Mouse (Mus musculus) MEL (cell line): Measurements from ENCODE around the gene Thada. TPM values are rescaled to one million over a fixed set of nuclear protein-coding genes. Genes with fewer than 3 reads are reported as not detected.
A peak's percentile ranks its signal among the peaks of the same experiment; 100 is the strongest.

Experiments
- DNase-seq: peaks from one replicate; pipeline ENCODE4 v3.0.0; 2011; ENCODE audit warnings: low read depth, low spot score
- H3K27ac ChIP-seq: 2 replicates; pipeline ENCODE4 v1.5.1; 2012; ENCODE audit warnings: low read depth, mild to moderate bottlenecking, control low read depth, low read length, moderate library complexity; ENCODE audit not compliant: control insufficient read depth
- H3K27me3 ChIP-seq, 2 experiments: fragments of 150-350 bp in 1 of 2; sonication (generic) in 1 of 2; 2 replicates each; pipeline ENCODE4 v1.6.1; 2012; ENCODE audit warnings: low read length in 2 of 2, mild to moderate bottlenecking in 2 of 2, improper control_type of control experiment in 1 of 2, moderate library complexity in 1 of 2; ENCODE audit not compliant: insufficient read depth in 2 of 2, control insufficient read depth in 1 of 2
- H3K36me3 ChIP-seq, 2 experiments: 2 replicates each; pipeline ENCODE4 v1.6.1; 2012 to 2014; ENCODE audit warnings: low read length in 2 of 2, improper control_type of control experiment in 1 of 2, inconsistent platforms in 1 of 2, mild to moderate bottlenecking in 1 of 2; ENCODE audit not compliant: insufficient read depth in 2 of 2, control insufficient read depth in 1 of 2
- H3K4me1 ChIP-seq, 2 experiments: fragments of 150-350 bp in 1 of 2; sonication (generic) in 1 of 2; 2 replicates each; pipeline ENCODE4 v1.6.1; 2012; ENCODE audit warnings: low read length in 2 of 2, improper control_type of control experiment in 1 of 2, mild to moderate bottlenecking in 1 of 2; ENCODE audit not compliant: insufficient read depth in 2 of 2, control insufficient read depth in 1 of 2
- H3K4me3 ChIP-seq, 2 experiments: fragments of 150-350 bp in 1 of 2; sonication (generic) in 1 of 2; 2 replicates each; pipeline ENCODE4 v1.5.1; 2012; ENCODE audit warnings: low read depth in 2 of 2, low read length in 2 of 2, mild to moderate bottlenecking in 2 of 2, moderate library complexity in 2 of 2, control low read depth in 1 of 2, improper control_type of control experiment in 1 of 2; ENCODE audit not compliant: control insufficient read depth in 1 of 2, insufficient read depth in 1 of 2
- H3K79me2 ChIP-seq: 2 replicates; pipeline ENCODE4 v1.6.1; 2012; ENCODE audit warnings: mild to moderate bottlenecking, low read length, moderate library complexity; ENCODE audit not compliant: control insufficient read depth, poor library complexity, insufficient read depth
- H3K9ac ChIP-seq: 2 replicates; pipeline ENCODE4 v1.6.1; 2012; ENCODE audit warnings: low read depth, mild to moderate bottlenecking, control low read depth, low read length, moderate library complexity; ENCODE audit not compliant: control insufficient read depth, poor library complexity, severe bottlenecking
- H3K9me3 ChIP-seq: fragments of 150-350 bp; sonication (generic); replicated peaks from 2 replicates; pipeline ENCODE4 v1.6.1; 2012; ENCODE audit warnings: mild to moderate bottlenecking, low read length, improper control_type of control experiment, moderate library complexity; ENCODE audit not compliant: insufficient read depth
- CHD1 ChIP-seq: IDR thresholded peaks from 2 replicates; pipeline ENCODE4 v1.6.1; 2012; ENCODE audit warnings: low read depth, mild to moderate bottlenecking, inconsistent platforms, low read length, improper control_type of control experiment
- CHD2 ChIP-seq: IDR thresholded peaks from 2 replicates; pipeline ENCODE4 v1.6.1; 2011; ENCODE audit warnings: low read length, improper control_type of control experiment
- CTCF ChIP-seq, 3 experiments: IDR thresholded peaks in 2 of 3; conservative IDR thresholded peaks in 1 of 3; 2 replicates each; pipeline ENCODE4 v1.5.1; 2011 to 2012; ENCODE audit warnings: low read length in 3 of 3, low read depth in 2 of 3, mild to moderate bottlenecking in 2 of 3, improper control_type of control experiment in 1 of 3, inconsistent platforms in 1 of 3, mixed read lengths in 1 of 3, moderate library complexity in 1 of 3; ENCODE audit not compliant: control insufficient read depth in 1 of 3, insufficient read depth in 1 of 3, poor library complexity in 1 of 3, severe bottlenecking in 1 of 3
- E2F4 ChIP-seq: IDR thresholded peaks from 2 replicates; pipeline ENCODE4 v1.6.1; 2011; ENCODE audit warnings: low read depth, low read length, improper control_type of control experiment, borderline replicate concordance
- ELF1 ChIP-seq: IDR thresholded peaks from 2 replicates; pipeline ENCODE4 v1.6.1; 2014; ENCODE audit warnings: low read depth, mild to moderate bottlenecking, inconsistent platforms, low read length, improper control_type of control experiment, moderate library complexity
- EP300 ChIP-seq, 2 experiments: IDR thresholded peaks; 2 replicates each; pipeline ENCODE4 v1.6.1; 2011; ENCODE audit warnings: improper control_type of control experiment in 2 of 2, low read length in 2 of 2, low read depth in 1 of 2, mild to moderate bottlenecking in 1 of 2
- ETS1 ChIP-seq: IDR thresholded peaks from 2 replicates; pipeline ENCODE4 v1.6.1; 2012; ENCODE audit warnings: low read depth, mild to moderate bottlenecking, inconsistent platforms, low read length, improper control_type of control experiment, moderate library complexity
- GABPA ChIP-seq: IDR thresholded peaks from 2 replicates; pipeline ENCODE4 v1.6.1; 2012; ENCODE audit warnings: low read depth, mild to moderate bottlenecking, inconsistent platforms, low read length, improper control_type of control experiment, moderate library complexity
- GATA1 ChIP-seq: IDR thresholded peaks from 2 replicates; pipeline ENCODE4 v1.6.1; 2011; ENCODE audit warnings: low read depth, low read length, improper control_type of control experiment
- HCFC1 ChIP-seq: IDR thresholded peaks from 2 replicates; pipeline ENCODE4 v1.6.1; 2012; ENCODE audit warnings: low read depth, mild to moderate bottlenecking, inconsistent platforms, low read length, improper control_type of control experiment, moderate library complexity
- KAT2A ChIP-seq: conservative IDR thresholded peaks from 2 replicates; pipeline ENCODE4 v1.6.1; 2012; ENCODE audit warnings: low read depth, low read length, improper control_type of control experiment, inconsistent platforms
- MAFK ChIP-seq: IDR thresholded peaks from 2 replicates; pipeline ENCODE4 v1.6.1; 2011; ENCODE audit warnings: low read depth, mild to moderate bottlenecking, low read length, improper control_type of control experiment, borderline replicate concordance
- MAZ ChIP-seq: IDR thresholded peaks from 2 replicates; pipeline ENCODE4 v1.6.1; 2012; ENCODE audit warnings: low read depth, mild to moderate bottlenecking, inconsistent platforms, low read length, improper control_type of control experiment
- MXI1 ChIP-seq: IDR thresholded peaks from 2 replicates; pipeline ENCODE4 v1.6.1; 2011; ENCODE audit warnings: mild to moderate bottlenecking, low read depth, low read length, improper control_type of control experiment
- MYB ChIP-seq: IDR thresholded peaks from 2 replicates; pipeline ENCODE4 v1.6.1; 2011; ENCODE audit warnings: mild to moderate bottlenecking, low read depth, low read length, improper control_type of control experiment
- MYC ChIP-seq: IDR thresholded peaks from 2 replicates; pipeline ENCODE4 v1.6.1; 2011; ENCODE audit warnings: low read depth, mild to moderate bottlenecking, low read length, improper control_type of control experiment, moderate library complexity
- NELFE ChIP-seq: IDR thresholded peaks from 2 replicates; pipeline ENCODE4 v1.6.1; 2011; ENCODE audit warnings: low read depth, low read length, improper control_type of control experiment
- NRF1 ChIP-seq: IDR thresholded peaks from 2 replicates; pipeline ENCODE4 v1.6.1; 2014; ENCODE audit warnings: low read depth, mild to moderate bottlenecking, inconsistent platforms, low read length, improper control_type of control experiment, moderate library complexity; ENCODE audit not compliant: poor library complexity, insufficient read depth, severe bottlenecking
- POLR2A ChIP-seq, 2 experiments: IDR thresholded peaks; 2 replicates each; pipeline ENCODE4 v1.6.1; 2011 to 2012; ENCODE audit warnings: low read length in 2 of 2, mild to moderate bottlenecking in 2 of 2, control low read depth in 1 of 2, improper control_type of control experiment in 1 of 2, low read depth in 1 of 2, moderate library complexity in 1 of 2; ENCODE audit not compliant: control insufficient read depth in 1 of 2, insufficient read depth in 1 of 2, poor library complexity in 1 of 2
- POLR2AphosphoS2 ChIP-seq: IDR thresholded peaks from 2 replicates; pipeline ENCODE4 v1.6.1; 2011; ENCODE audit warnings: low read length, improper control_type of control experiment
- POLR2AphosphoS5 ChIP-seq: IDR thresholded peaks from 2 replicates; pipeline ENCODE4 v1.6.1; 2012; ENCODE audit warnings: low read depth, borderline replicate concordance, mild to moderate bottlenecking, inconsistent platforms, low read length, moderate library complexity, mixed read lengths
- RAD21 ChIP-seq: IDR thresholded peaks from 2 replicates; pipeline ENCODE4 v1.6.1; 2011; ENCODE audit warnings: mild to moderate bottlenecking, low read depth, low read length, improper control_type of control experiment
- RCOR1 ChIP-seq: IDR thresholded peaks from 2 replicates; pipeline ENCODE4 v1.6.1; 2012; ENCODE audit warnings: low read depth, mild to moderate bottlenecking, inconsistent platforms, low read length, improper control_type of control experiment
- SIN3A ChIP-seq: IDR thresholded peaks from 2 replicates; pipeline ENCODE4 v1.6.1; 2012; ENCODE audit warnings: low read length, improper control_type of control experiment, inconsistent platforms
- SMC3 ChIP-seq: IDR thresholded peaks from 2 replicates; pipeline ENCODE4 v1.6.1; 2011; ENCODE audit warnings: low read depth, low read length, improper control_type of control experiment
- TAL1 ChIP-seq: IDR thresholded peaks from 2 replicates; pipeline ENCODE4 v1.6.1; 2012; ENCODE audit warnings: mild to moderate bottlenecking, inconsistent platforms, low read length, moderate library complexity, mixed read lengths
- TBP ChIP-seq: IDR thresholded peaks from 2 replicates; pipeline ENCODE4 v1.8.0; 2011; ENCODE audit warnings: low read depth, low read length, improper control_type of control experiment
- TCF12 ChIP-seq: IDR thresholded peaks from 2 replicates; pipeline ENCODE4 v1.6.1; 2014; ENCODE audit warnings: low read depth, mild to moderate bottlenecking, inconsistent platforms, low read length, improper control_type of control experiment, moderate library complexity
- USF1 ChIP-seq: IDR thresholded peaks from 2 replicates; pipeline ENCODE4 v1.6.1; 2014; ENCODE audit warnings: low read depth, mild to moderate bottlenecking, inconsistent platforms, low read length, improper control_type of control experiment, moderate library complexity
- USF2 ChIP-seq, 2 experiments: IDR thresholded peaks; 2 replicates each; pipeline ENCODE4 v1.6.1; 2011 to 2012; ENCODE audit warnings: improper control_type of control experiment in 2 of 2, low read length in 2 of 2, borderline replicate concordance in 1 of 2, inconsistent platforms in 1 of 2, low read depth in 1 of 2, mild to moderate bottlenecking in 1 of 2; ENCODE audit not compliant: insufficient read depth in 1 of 2
- ZMIZ1 ChIP-seq: IDR thresholded peaks from 2 replicates; pipeline ENCODE4 v1.6.1; 2012; ENCODE audit warnings: low read depth, mild to moderate bottlenecking, inconsistent platforms, low read length, improper control_type of control experiment, moderate library complexity
- polyA plus RNA-seq, 2 experiments: library from polyadenylated mRNA; stranded (reverse) in 1 of 2; unstranded in 1 of 2; fragments of >175 nt in 1 of 2; fragments of >200 nt in 1 of 2; gene quantifications; 2 replicates each; pipeline versions ENCODE4 v1.2.1 to v1.2.4; 2012; ENCODE audit warnings: low replicate concordance in 2 of 2, low read depth in 1 of 2; ENCODE audit not compliant: insufficient read length in 2 of 2, insufficient read depth in 1 of 2, missing spikeins in 1 of 2
- total RNA-seq: library from RNA; depleted of rRNA; stranded (reverse); fragments of 300-350 nt; gene quantifications from 2 replicates; pipeline ENCODE4 v1.2.3, GENCODE M21; 2012

Thada gene
- total and polyA plus RNA-seq, 3 experiments: 19.8 to 20.6 TPM; not detected in 1

GRCm38 (mm10) chr17:84156748-84157742, 309.0 kb downstream of the Thada start:
- Histone ChIP-seq H3K9ac (peak overlapping the region; percentile 78), H3K27ac (peak overlapping the region; percentile 95)

GRCm38 (mm10) chr17:84156227-84156573, 309.8 kb downstream of the Thada start:
- peak overlapping the region; percentile 77 for H3K9ac ChIP-seq
- peaks cover 33 to 69% of the 10 kb centered on the region in 2 experiments for H3K4me1 ChIP-seq
- peak; percentile 88 for DNase-seq
- no peaks in the 10 kb centered on the region for H3K27me3 ChIP-seq
- H3K4me3 ChIP-seq: peak overlapping the region; percentile 27 to 43
- H3K9me3 ChIP-seq: no peaks in the 10 kb centered on the region
- peaks cover 9% of the 10 kb centered on the region; the same call in 1 of the 2 replicates for H3K79me2 ChIP-seq
- peaks cover 0 to 54% of the 10 kb centered on the region in 2 experiments; a peak in 2 of 4 replicates for H3K36me3 ChIP-seq
- peak overlapping the region; percentile 95 for H3K27ac ChIP-seq
- no peak for TF ChIP-seq ZMIZ1
- TF ChIP-seq CHD2: no peak
- TF ChIP-seq CHD1: no peak
- TF ChIP-seq MYB: no peak
- TF ChIP-seq NELFE: no peak
- no peak for TF ChIP-seq POLR2AphosphoS2
- no peak; the same call in 1 of the 2 replicates for TF ChIP-seq MXI1
- no peak for TF ChIP-seq MAFK
- TF ChIP-seq NRF1: peak; percentile 35; the same call in 1 of the 2 replicates
- TF ChIP-seq GABPA: no peak
- no peak for TF ChIP-seq CTCF (IDR thresholded peaks at IDR 0.05 in 2 of 3, conservative IDR thresholded peaks at IDR 0.05 in 1 of 3; ENCODE audit: control insufficient read depth in 1 of 3, insufficient read depth in 1 of 3, low read depth in 2 of 3, low read length in 3 of 3, poor library complexity in 1 of 3, severe bottlenecking in 1 of 3)
- TF ChIP-seq MYC: peak; percentile 78
- TF ChIP-seq TCF12: no peak
- peak; percentile 55 to 61; a peak in 1 of 4 replicates for TF ChIP-seq POLR2A (IDR thresholded peaks at IDR 0.05; ENCODE audit: control insufficient read depth in 1 of 2, insufficient read depth in 1 of 2, low read depth in 1 of 2, low read length in 2 of 2, poor library complexity in 1 of 2)
- TF ChIP-seq EP300 (IDR thresholded peaks at IDR 0.05; ENCODE audit: low read depth in 1 of 2, low read length in 2 of 2): no peak
- TF ChIP-seq SMC3: no peak
- TF ChIP-seq KAT2A: no peak

More at GRCm38 (mm10) chr17:84156748-84157742, 309.0 kb downstream of the Thada start:
- H3K36me3 ChIP-seq: peaks cover 0 to 58% of the 10 kb centered on the region in 2 experiments; a peak in 2 of 4 replicates
- no peaks in the 10 kb centered on the region for H3K27me3 ChIP-seq
- DNase-seq: peak; percentile 96
- peak; percentile 23; the same call in 1 of the 2 replicates for TF ChIP-seq USF1
- no peak for TF ChIP-seq MAFK
- TF ChIP-seq TBP: peak; percentile 95
- no peak for TF ChIP-seq RAD21
- peak; percentile 71 for TF ChIP-seq TAL1
- peak; percentile 81 for TF ChIP-seq ZMIZ1
- TF ChIP-seq NRF1: peak; percentile 35; the same call in 1 of the 2 replicates
- TF ChIP-seq ETS1: peak; percentile 80
- peak; percentile 56; the same call in 1 of the 2 replicates for TF ChIP-seq SIN3A
- TF ChIP-seq RCOR1: peak; percentile 32; the same call in 1 of the 2 replicates
- TF ChIP-seq MXI1: 0 out of 2 replicates have a peak, but pooled peaks have one; percentile 57
- TF ChIP-seq CTCF (IDR thresholded peaks at IDR 0.05 in 2 of 3, conservative IDR thresholded peaks at IDR 0.05 in 1 of 3; ENCODE audit: control insufficient read depth in 1 of 3, insufficient read depth in 1 of 3, low read depth in 2 of 3, low read length in 3 of 3, poor library complexity in 1 of 3, severe bottlenecking in 1 of 3): no peak
- TF ChIP-seq MYC: peak; percentile 58
- peak; percentile 95 for TF ChIP-seq ELF1
- no peak for TF ChIP-seq GABPA
- TF ChIP-seq CHD2: peak; percentile 84
- TF ChIP-seq USF2 (IDR thresholded peaks at IDR 0.05; ENCODE audit: borderline replicate concordance in 1 of 2, insufficient read depth in 1 of 2, low read depth in 1 of 2, low read length in 2 of 2): no peak
- TF ChIP-seq GATA1: peak; percentile 85
- peak; percentile 35 to 76; a peak in 2 of 4 replicates for TF ChIP-seq POLR2A (IDR thresholded peaks at IDR 0.05; ENCODE audit: control insufficient read depth in 1 of 2, insufficient read depth in 1 of 2, low read depth in 1 of 2, low read length in 2 of 2, poor library complexity in 1 of 2)
- peak; percentile 80 for TF ChIP-seq NELFE
- peak; percentile 67; the same call in 1 of the 2 replicates for TF ChIP-seq POLR2AphosphoS5
- TF ChIP-seq EP300 (IDR thresholded peaks at IDR 0.05; ENCODE audit: low read depth in 1 of 2, low read length in 2 of 2): peak; percentile 67 to 75; a peak in 3 of 4 replicates
- TF ChIP-seq HCFC1: peak; percentile 76
- TF ChIP-seq POLR2AphosphoS2: peak; percentile 43; the same call in 1 of the 2 replicates
- no peak for TF ChIP-seq KAT2A
- TF ChIP-seq E2F4: no peak
- no peak for TF ChIP-seq MYB
- peak; percentile 70 for TF ChIP-seq TCF12
- no peak for TF ChIP-seq MAZ
- peaks cover 41 to 70% of the 10 kb centered on the region in 2 experiments for H3K4me1 ChIP-seq
- H3K4me3 ChIP-seq: peak overlapping the region; percentile 27 to 43
- peaks cover 9% of the 10 kb centered on the region; the same call in 1 of the 2 replicates for H3K79me2 ChIP-seq
- H3K9me3 ChIP-seq: no peaks in the 10 kb centered on the region
